Mouse (Mus musculus) kidney, embryonic 16.5 days (tissue): ENCODE data around the gene Ccdc88b. TPM values are rescaled to one million over a fixed set of nuclear protein-coding genes. Genes with fewer than 3 reads are reported as not detected.
"Not testable (repeated sequence)": the region's sequence is repeated elsewhere in the genome, so short reads cannot be mapped to it uniquely, and the experiment has no call there.

Experiments used
- ATAC-seq: fragments of 200-750 bp; cut with Nextera tagmentation; 2 replicates; pipeline ENCODE4 v1.8.0; 2017; ENCODE audit warnings: moderate TSS enrichment; ENCODE audit not compliant: low FRiP score, low TSS enrichment
- H3K27ac ChIP-seq: fragments of 300-500 bp; sonication (generic); 2 replicates; pipeline ENCODE4 v1.5.1; 2014; ENCODE audit warnings: low read length
- H3K27me3 ChIP-seq: fragments of 300-500 bp; sonication (generic); 2 replicates; pipeline ENCODE4 v1.6.1; 2014; ENCODE audit warnings: low read length, control low read depth, mixed read lengths; ENCODE audit not compliant: insufficient read depth
- H3K36me3 ChIP-seq: fragments of 300-500 bp; sonication (generic); 2 replicates; pipeline ENCODE4 v1.6.1; 2014; ENCODE audit warnings: low read length, control low read depth, mixed read lengths; ENCODE audit not compliant: insufficient read depth
- H3K4me1 ChIP-seq: fragments of 300-500 bp; sonication (generic); 2 replicates; pipeline ENCODE4 v1.6.1; 2014; ENCODE audit warnings: low read length, control low read depth, mixed read lengths; ENCODE audit not compliant: insufficient read depth
- H3K4me2 ChIP-seq: fragments of 300-500 bp; sonication (generic); replicated peaks from 2 replicates; pipeline ENCODE4 v1.6.1; 2014; ENCODE audit warnings: low read depth, low read length
- H3K4me3 ChIP-seq: fragments of 300-500 bp; sonication (generic); 2 replicates; pipeline ENCODE4 v1.5.1; 2014; ENCODE audit warnings: mild to moderate bottlenecking, low read length
- H3K9ac ChIP-seq: fragments of 300-500 bp; sonication (generic); replicated peaks from 2 replicates; pipeline ENCODE4 v1.6.1; 2014; ENCODE audit warnings: low read length
- H3K9me3 ChIP-seq: fragments of 300-500 bp; sonication (generic); 2 replicates; pipeline ENCODE4 v1.6.1; 2016; ENCODE audit warnings: low read length, control low read depth
- whole genome bisulfite sequencing: fragments of 180-500 bp; shearing (Covaris S2); extraction: QIAGEN DNeasy Blood & Tissue Kit; methylation state at CpG from one replicate; pipeline ENCODE4 v1.1.7; 2014; 5-methylcytosine and 5-hydroxymethylcytosine counted together
- polyA plus RNA-seq: library from polyadenylated mRNA; unstranded; fragments of >200 nt; fragmentation: Nextera tagmentation; extraction: Ambion mirVana; gene quantifications from 2 replicates; pipeline ENCODE4 v1.2.1, GENCODE M21; 2015

Ccdc88b gene
- 0.74 and 0.75 TPM in 2 replicates for polyA plus RNA-seq

DNA sequence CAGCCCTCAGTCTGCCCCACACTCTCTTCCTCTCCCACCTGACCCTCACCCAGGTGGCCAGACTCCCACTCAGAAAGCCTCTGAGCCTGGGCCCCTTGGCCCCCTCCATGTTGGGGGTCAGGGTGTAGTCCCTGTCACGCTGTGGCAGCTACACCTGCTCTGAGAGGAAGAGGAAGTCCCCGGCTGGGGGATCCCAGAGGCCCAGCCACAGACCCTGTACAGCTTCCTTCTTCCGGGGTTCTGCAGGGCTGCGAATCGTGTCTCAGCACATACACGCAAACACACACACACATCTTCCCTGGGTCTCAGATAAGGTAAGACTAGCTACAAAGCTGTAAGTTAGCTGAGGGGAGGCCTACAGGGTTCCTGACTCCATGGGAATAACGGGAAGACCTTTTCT, at the start of gene Ccdc88b:
Ccdc88b (minus strand) TSS at position 181 of the 400 bp plus-strand sequence.
- ATAC-seq, result no peak
- peaks cover 14% of the 10 kb centered on the region for H3K4me1 ChIP-seq

GRCm38 (mm10) chr19:6907094-6907493, 49.1 kb upstream of the Ccdc88b start:
- H3K4me2 ChIP-seq, result no peak overlapping the region
- ATAC-seq, result no peak
- peaks cover 31% of the 10 kb centered on the region for H3K36me3 ChIP-seq

More for the DNA sequence above, at the start of gene Ccdc88b:
- Histone ChIP-seq H3K27me3 (peaks cover 9% of the 10 kb centered on the region; the same call in 1 of the 2 replicates), H3K9me3 (no peaks in the 10 kb centered on the region), H3K4me2 (no peak within 1 kb of the TSS), H3K27ac (no peak within 1 kb of the TSS), H3K9ac (0 out of 2 replicates have a peak within 1 kb of the TSS, but pooled peaks have one; percentile 8), H3K36me3 (no peaks in the 10 kb centered on the region), H3K4me3 (no peak within 1 kb of the TSS)
- 67% methylated on average over 7 of the region's 7 CpGs for WGBS

GRCm38 (mm10) chr19:6906199-6906598, 48.2 kb upstream of the Ccdc88b start:
- WGBS, result 80% methylated on average over 3 of the region's 3 CpGs

More at GRCm38 (mm10) chr19:6907094-6907493, 49.1 kb upstream of the Ccdc88b start:
- Histone ChIP-seq H3K9me3 (no peaks in the 10 kb centered on the region), H3K4me3 (no peak overlapping the region), H3K27ac (no peak overlapping the region), H3K27me3 (no peaks in the 10 kb centered on the region), H3K9ac (peak overlapping the region; percentile 86; the same call in 1 of the 2 replicates), H3K4me1 (peaks cover 29% of the 10 kb centered on the region)
- WGBS, result 81% methylated on average over 8 of the region's 8 CpGs

GRCm38 (mm10) chr19:6905498-6906159, 47.6 kb upstream of the Ccdc88b start:
- Histone ChIP-seq H3K4me3 (no peak overlapping the region), H3K27ac (no peak overlapping the region), H3K27me3 (no peaks in the 10 kb centered on the region), H3K36me3 (peaks cover 24% of the 10 kb centered on the region), H3K4me1 (peaks cover 17% of the 10 kb centered on the region), H3K9ac (no peak overlapping the region), H3K4me2 (no peak overlapping the region), H3K9me3 (no peaks in the 10 kb centered on the region)
- WGBS, result 89% methylated on average over 11 of the region's 11 CpGs
- ATAC-seq, result no peak

More at GRCm38 (mm10) chr19:6906199-6906598, 48.2 kb upstream of the Ccdc88b start:
- H3K36me3 ChIP-seq, result peaks cover 25% of the 10 kb centered on the region
- no peak overlapping the region for H3K27ac ChIP-seq
- H3K4me1 ChIP-seq, result peaks cover 22% of the 10 kb centered on the region
- H3K4me2 ChIP-seq, result no peak overlapping the region
- no peak overlapping the region for H3K4me3 ChIP-seq
- no peaks in the 10 kb centered on the region for H3K27me3 ChIP-seq
- ATAC-seq, result no peak
- no peak overlapping the region for H3K9ac ChIP-seq
- no peaks in the 10 kb centered on the region for H3K9me3 ChIP-seq

- Histone ChIP-seq H3K36me3 (peaks cover 24% of the 10 kb centered on the region), H3K4me1 (peaks cover 17% of the 10 kb centered on the region), H3K27ac (no peak overlapping the region), H3K9me3 (peaks cover 7% of the 10 kb centered on the region; the same call in 1 of the 2 replicates), H3K9ac (no peak overlapping the region), H3K4me2 (no peak overlapping the region), H3K4me3 (no peak overlapping the region), H3K27me3 (no peaks in the 10 kb centered on the region)
- no peak for ATAC-seq
- 87% methylated on average over 2 of the region's 2 CpGs for WGBS
Measured at GRCm38 (mm10) chr19:6904846-6905245, 46.8 kb upstream of the Ccdc88b start.

- H3K36me3 ChIP-seq, result peaks cover 24% of the 10 kb centered on the region
- no peaks in the 10 kb centered on the region for H3K27me3 ChIP-seq
- peaks cover 7% of the 10 kb centered on the region; the same call in 1 of the 2 replicates for H3K9me3 ChIP-seq
- no peak overlapping the region for H3K9ac ChIP-seq
- H3K4me1 ChIP-seq, result peaks cover 7% of the 10 kb centered on the region
- no peak for ATAC-seq
- H3K27ac ChIP-seq, result no peak overlapping the region
- no peak overlapping the region for H3K4me2 ChIP-seq
- no peak overlapping the region for H3K4me3 ChIP-seq
- WGBS, result 81% methylated on average over 1 of the region's 1 CpGs
Measured at GRCm38 (mm10) chr19:6903031-6903430, 45.0 kb upstream of the Ccdc88b start.

DNA sequence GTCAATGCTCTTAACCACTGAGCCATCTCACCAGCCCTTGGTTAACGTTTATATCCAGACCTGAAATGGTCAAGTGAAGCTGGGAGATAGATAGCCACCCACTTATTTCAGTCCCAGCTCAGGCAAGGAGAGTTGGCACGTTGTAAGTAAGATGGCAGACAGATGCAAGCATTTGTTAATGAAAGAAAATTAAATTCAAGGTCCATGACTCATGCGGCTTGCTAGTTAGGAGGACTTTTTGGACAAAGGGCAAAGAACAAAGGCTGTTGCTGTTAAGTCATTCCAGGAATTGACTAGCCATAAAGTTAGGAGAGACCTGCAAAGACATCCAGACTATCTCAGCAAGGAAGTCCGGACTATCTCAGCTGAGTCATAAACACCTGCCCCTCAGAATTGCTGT, 41.6 kb upstream of the Ccdc88b start:
- Histone ChIP-seq H3K4me2 (no peak overlapping the region), H3K9me3 (peaks cover 13% of the 10 kb centered on the region), H3K36me3 (0 out of 2 replicates have a peak, but pooled peaks cover 3% of the 10 kb centered on the region), H3K9ac (no peak overlapping the region), H3K4me1 (no peaks in the 10 kb centered on the region), H3K27me3 (no peaks in the 10 kb centered on the region), H3K27ac (no peak overlapping the region), H3K4me3 (no peak overlapping the region)
- ATAC-seq, result no peak
- 82% methylated on average over 4 of the region's 4 CpGs for WGBS

- WGBS, result 87% methylated on average over 18 of the region's 18 CpGs
- H3K27ac ChIP-seq, H3K4me2 ChIP-seq, ATAC-seq, H3K27me3 ChIP-seq, H3K4me1 ChIP-seq, H3K9ac ChIP-seq, H3K36me3 ChIP-seq, H3K4me3 ChIP-seq: not testable (repeated sequence)
- peaks cover 13% of the 10 kb centered on the region for H3K9me3 ChIP-seq
Measured at GRCm38 (mm10) chr19:6895608-6896305, 37.7 kb upstream of the Ccdc88b start.

GRCm38 (mm10) chr19:6893731-6894451, 35.9 kb upstream of the Ccdc88b start:
- H3K9ac ChIP-seq, result no peak overlapping the region
- H3K4me2 ChIP-seq, result no peak overlapping the region
- 95% methylated on average over 14 of the region's 14 CpGs for WGBS
- no peak overlapping the region for H3K27ac ChIP-seq
- H3K4me3 ChIP-seq, result no peak overlapping the region
- peaks cover 8% of the 10 kb centered on the region; the same call in 1 of the 2 replicates for H3K9me3 ChIP-seq
- no peaks in the 10 kb centered on the region for H3K36me3 ChIP-seq
- no peak for ATAC-seq
- no peaks in the 10 kb centered on the region for H3K27me3 ChIP-seq
- 0 out of 2 replicates have a peak, but pooled peaks cover 3% of the 10 kb centered on the region for H3K4me1 ChIP-seq
